Mouse (Mus musculus): Measurements from ENCODE around the gene 1700042G07Rik. TPM values are rescaled to one million over a fixed set of nuclear protein-coding genes. Genes with fewer than 3 reads are reported as not detected.

1700042G07Rik gene
- polyA plus RNA-seq (2012; ENCODE audit: insufficient read depth, insufficient read length, low replicate concordance, missing spikeins) = not detected in 2 replicates

- WGBS = 82% methylated on average over 6 of the region's 6 CpGs
- no peak within 1 kb of the TSS for H3K4me3 ChIP-seq (ENCODE audit: insufficient read depth, low read depth, low read length)
- H3K4me1 ChIP-seq (ENCODE audit: control insufficient read depth, insufficient read depth, low read length) = peaks cover 20% of the 10 kb centered on the region
- H3K27ac ChIP-seq (ENCODE audit: insufficient read depth, low read depth, low read length) = peak within 1 kb of the TSS; percentile 26
- no peak for TF ChIP-seq CTCF (IDR thresholded peaks at IDR 0.05; ENCODE audit: insufficient read depth, low read depth, low read length)
- TF ChIP-seq POLR2A (IDR thresholded peaks at IDR 0.05; ENCODE audit: insufficient read depth, low read depth, low read length) = no peak
These were observed at the start of gene 1700042G07Rik, which contains the start of gene Gm49337 for GRCm38 (mm10) chr4:116173072-116173471. Gene 1700042G07Rik (plus strand): TSS chr4:116173372. Gene Gm49337 (plus strand): TSS chr4:116173384.

- 1% methylated on average over 24 of the region's 24 CpGs for WGBS
- H3K4me3 ChIP-seq (ENCODE audit: insufficient read depth, low read depth, low read length) = peak within 1 kb of the TSS; percentile 62
- peak within 1 kb of the TSS; percentile 53 for H3K27ac ChIP-seq (ENCODE audit: insufficient read depth, low read depth, low read length)
- no peaks in the 10 kb centered on the region for H3K4me1 ChIP-seq (ENCODE audit: control insufficient read depth, insufficient read depth, low read length)
- TF ChIP-seq CTCF (IDR thresholded peaks at IDR 0.05; ENCODE audit: insufficient read depth, low read depth, low read length) = no peak
- 0 out of 2 replicates have a peak, but pooled peaks have one; percentile 44 for TF ChIP-seq POLR2A (IDR thresholded peaks at IDR 0.05; ENCODE audit: insufficient read depth, low read depth, low read length)
These were observed 49.3 kb upstream of the 1700042G07Rik start, which contains the start of the genes Rad54l and Pomgnt1 for GRCm38 (mm10) chr4:116123602-116124519. Gene Rad54l (minus strand): TSS chr4:116123690. Gene Pomgnt1 (plus strand): TSS chr4:116123840.

DNA sequence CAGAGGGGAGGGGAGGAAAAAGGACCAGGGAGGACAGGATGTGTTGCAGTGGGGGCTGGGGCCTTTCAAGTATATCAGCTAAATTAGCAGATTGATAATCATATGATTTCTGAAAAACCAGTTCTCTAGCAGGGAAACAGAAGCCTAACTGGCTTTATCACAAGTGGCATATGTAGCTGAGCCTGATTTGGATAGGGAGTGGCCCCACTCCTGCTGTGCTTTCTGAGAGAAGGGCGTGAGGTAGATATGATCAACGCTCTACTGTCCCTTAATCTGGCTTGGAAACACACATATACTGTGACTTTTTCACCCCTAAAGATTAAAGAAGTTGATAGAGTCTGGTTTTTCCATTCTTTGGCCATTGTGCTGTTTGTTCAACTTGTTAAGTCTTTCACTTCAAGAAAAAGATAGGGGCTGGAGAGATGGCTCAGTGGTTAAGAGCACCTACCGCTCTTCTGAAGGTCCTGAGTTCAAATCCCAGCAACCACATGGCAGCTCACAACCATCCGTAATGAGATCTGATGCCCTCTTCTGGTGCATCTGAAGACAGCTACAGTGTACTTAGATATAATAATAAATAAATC, 47.3 kb upstream of the 1700042G07Rik start:
- 95% methylated on average over 4 of the region's 4 CpGs for WGBS

DNA sequence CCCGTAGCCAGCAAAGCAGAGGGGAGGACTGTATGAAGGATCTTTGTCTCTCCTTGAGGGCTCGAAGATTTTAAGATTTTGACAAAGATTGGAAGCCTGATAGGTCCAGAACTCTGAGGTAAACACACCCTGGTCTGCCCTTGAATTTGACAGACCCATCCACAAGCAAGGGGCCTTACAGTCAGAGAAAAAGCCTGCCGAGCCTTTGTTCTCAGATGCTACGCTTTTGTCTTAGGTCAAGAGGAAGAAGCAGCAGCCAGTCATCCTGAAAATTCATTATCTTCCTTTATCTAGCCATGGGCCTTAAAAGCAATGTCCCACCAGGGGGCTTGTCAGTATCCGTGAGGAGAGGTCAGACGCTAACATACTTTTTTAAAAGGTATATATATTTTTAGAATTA, 45.2 kb upstream of the 1700042G07Rik start:
- WGBS = 81% methylated on average over 6 of the region's 6 CpGs
- no peaks in the 10 kb centered on the region for H3K4me1 ChIP-seq (ENCODE audit: control insufficient read depth, insufficient read depth, low read length)
- H3K27ac ChIP-seq (ENCODE audit: insufficient read depth, low read depth, low read length) = no peak overlapping the region
- TF ChIP-seq POLR2A (IDR thresholded peaks at IDR 0.05; ENCODE audit: insufficient read depth, low read depth, low read length) (no peak), CTCF (IDR thresholded peaks at IDR 0.05; ENCODE audit: insufficient read depth, low read depth, low read length) (no peak)
- no peak overlapping the region for H3K4me3 ChIP-seq (ENCODE audit: insufficient read depth, low read depth, low read length)

More for the DNA sequence above, 47.3 kb upstream of the 1700042G07Rik start:
- Histone ChIP-seq H3K4me3 (ENCODE audit: insufficient read depth, low read depth, low read length) (no peak overlapping the region), H3K27ac (ENCODE audit: insufficient read depth, low read depth, low read length) (no peak overlapping the region), H3K4me1 (ENCODE audit: control insufficient read depth, insufficient read depth, low read length) (no peaks in the 10 kb centered on the region)
- no peak for TF ChIP-seq CTCF (IDR thresholded peaks at IDR 0.05; ENCODE audit: insufficient read depth, low read depth, low read length)
- TF ChIP-seq POLR2A (IDR thresholded peaks at IDR 0.05; ENCODE audit: insufficient read depth, low read depth, low read length) = no peak

GRCm38 (mm10) chr4:116133126-116133525, 40.0 kb upstream of the 1700042G07Rik start:
- 88% methylated on average over 4 of the region's 4 CpGs for WGBS
- H3K4me1 ChIP-seq (ENCODE audit: control insufficient read depth, insufficient read depth, low read length) = peaks cover 8% of the 10 kb centered on the region
- TF ChIP-seq POLR2A (IDR thresholded peaks at IDR 0.05; ENCODE audit: insufficient read depth, low read depth, low read length) = no peak
- TF ChIP-seq CTCF (IDR thresholded peaks at IDR 0.05; ENCODE audit: insufficient read depth, low read depth, low read length) = no peak
- no peak overlapping the region for H3K4me3 ChIP-seq (ENCODE audit: insufficient read depth, low read depth, low read length)
- H3K27ac ChIP-seq (ENCODE audit: insufficient read depth, low read depth, low read length) = no peak overlapping the region

- H3K4me1 ChIP-seq (ENCODE audit: control insufficient read depth, insufficient read depth, low read length) = peaks cover 11% of the 10 kb centered on the region
- WGBS = 20% methylated on average over 2 of the region's 2 CpGs
- H3K4me3 ChIP-seq (ENCODE audit: insufficient read depth, low read depth, low read length) = no peak overlapping the region
- TF ChIP-seq POLR2A (IDR thresholded peaks at IDR 0.05; ENCODE audit: insufficient read depth, low read depth, low read length) = no peak
- TF ChIP-seq CTCF (IDR thresholded peaks at IDR 0.05; ENCODE audit: insufficient read depth, low read depth, low read length) = no peak
- H3K27ac ChIP-seq (ENCODE audit: insufficient read depth, low read depth, low read length) = no peak overlapping the region
These were observed 38.2 kb upstream of the 1700042G07Rik start for GRCm38 (mm10) chr4:116134990-116135389.

GRCm38 (mm10) chr4:116137421-116137996, 35.7 kb upstream of the 1700042G07Rik start:
- TF ChIP-seq CTCF (IDR thresholded peaks at IDR 0.05; ENCODE audit: insufficient read depth, low read depth, low read length) = no peak
- no peak for TF ChIP-seq POLR2A (IDR thresholded peaks at IDR 0.05; ENCODE audit: insufficient read depth, low read depth, low read length)
- H3K4me3 ChIP-seq (ENCODE audit: insufficient read depth, low read depth, low read length) = no peak overlapping the region
- H3K4me1 ChIP-seq (ENCODE audit: control insufficient read depth, insufficient read depth, low read length) = peaks cover 22% of the 10 kb centered on the region
- H3K27ac ChIP-seq (ENCODE audit: insufficient read depth, low read depth, low read length) = no peak overlapping the region
- 58% methylated on average over 13 of the region's 13 CpGs for WGBS

DNA sequence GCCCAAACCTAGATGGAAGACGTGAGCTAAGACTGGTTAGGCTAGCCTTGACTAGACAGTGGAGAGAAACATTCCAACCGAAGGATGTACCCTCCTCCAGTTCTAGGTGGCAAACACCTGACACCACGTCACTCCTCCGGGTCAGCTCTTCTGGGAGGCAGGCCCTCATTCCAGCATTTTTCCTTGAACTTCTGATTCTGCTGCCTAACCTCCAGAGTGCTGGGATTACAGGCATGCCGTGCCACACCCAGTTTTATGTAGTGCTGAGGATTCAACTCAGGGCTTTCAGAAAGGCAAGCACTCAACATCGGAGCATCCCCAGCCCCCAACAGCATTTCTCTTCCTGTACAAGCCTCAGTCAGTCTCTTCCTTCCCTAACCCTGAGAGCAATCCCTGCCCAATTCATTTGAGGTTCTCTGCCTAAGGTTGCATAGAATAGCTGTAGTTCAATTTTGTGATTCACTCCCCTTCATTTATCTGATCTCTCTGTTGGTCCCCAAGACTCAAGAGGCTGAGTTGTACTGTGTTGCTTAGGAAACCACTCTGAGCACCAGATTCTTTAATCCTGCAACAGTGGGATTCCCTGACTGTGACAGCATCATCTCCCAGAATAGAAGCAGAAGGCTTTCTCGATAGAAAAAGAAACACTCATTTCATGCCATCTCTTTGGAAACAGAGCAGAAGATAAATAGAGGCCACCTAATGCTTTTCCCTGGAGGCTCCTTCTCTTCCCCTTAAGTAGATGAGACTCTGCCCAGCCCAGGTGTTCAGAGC, 32.2 kb upstream of the 1700042G07Rik start:
- Histone ChIP-seq H3K27ac (ENCODE audit: insufficient read depth, low read depth, low read length) (peak overlapping the region; percentile 80; the same call in 1 of the 2 replicates), H3K4me3 (ENCODE audit: insufficient read depth, low read depth, low read length) (no peak overlapping the region), H3K4me1 (ENCODE audit: control insufficient read depth, insufficient read depth, low read length) (peaks cover 28% of the 10 kb centered on the region)
- TF ChIP-seq CTCF (IDR thresholded peaks at IDR 0.05; ENCODE audit: insufficient read depth, low read depth, low read length) (no peak), POLR2A (IDR thresholded peaks at IDR 0.05; ENCODE audit: insufficient read depth, low read depth, low read length) (no peak)
- 62% methylated on average over 7 of the region's 7 CpGs for WGBS
